Mouse (Mus musculus) urinary bladder, postnatal 14 days (tissue): ENCODE measurements around the gene Rps6ka6.

Experiments used
- DNase-seq: peaks from one replicate; pipeline ENCODE4 v3.0.0; 2021; ENCODE audit warnings: low spot score

The Rps6ka6 gene

DNA sequence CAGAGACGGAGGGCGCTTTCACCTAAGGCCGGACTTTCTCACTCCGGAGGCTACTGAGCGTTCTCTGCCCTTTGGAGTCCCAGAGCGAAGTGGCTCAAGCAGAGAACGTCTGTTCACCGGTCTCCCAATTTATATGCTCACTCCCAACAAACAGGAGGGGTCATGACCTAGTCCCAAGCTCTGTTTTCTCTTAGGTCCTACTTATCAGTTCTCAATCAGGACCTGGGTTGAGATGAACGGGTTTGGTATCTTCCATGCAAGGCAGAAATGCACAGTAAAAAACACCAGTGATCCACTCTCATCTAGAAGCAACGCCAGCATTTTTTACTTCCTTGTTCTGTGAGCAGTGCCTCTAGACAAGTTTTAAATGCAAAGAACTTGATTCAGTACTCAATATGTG lies at the start of gene Rps6ka6:
Gene Rps6ka6, minus strand, starts transcription at position 101 of the 400 bp plus-strand sequence.
- no peak for DNase-seq

DNA sequence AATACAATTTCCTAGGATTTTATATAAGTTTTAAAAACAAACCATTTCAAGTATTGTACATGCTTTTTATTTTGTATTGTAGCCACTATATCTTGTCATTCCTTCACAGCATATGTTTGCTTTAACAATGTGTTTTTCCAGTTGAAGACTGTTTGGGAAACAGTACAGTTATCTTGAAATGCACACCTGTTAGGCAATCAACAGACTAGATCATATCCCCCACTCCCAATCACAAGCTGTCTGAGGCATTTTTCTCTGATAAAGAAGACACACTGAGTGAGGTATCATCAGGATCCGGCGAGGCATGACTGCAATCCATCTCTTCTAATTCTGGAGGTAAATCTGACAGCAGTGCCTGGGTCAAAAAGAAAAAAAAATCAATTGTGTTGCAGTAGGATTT lies 39.3 kb upstream of the Rps6ka6 start:
- DNase-seq = no peak

- DNase-seq = no peak
These were observed 19.6 kb downstream of the Rps6ka6 start for GRCm38 (mm10) chrX:111518206-111518605.

DNA sequence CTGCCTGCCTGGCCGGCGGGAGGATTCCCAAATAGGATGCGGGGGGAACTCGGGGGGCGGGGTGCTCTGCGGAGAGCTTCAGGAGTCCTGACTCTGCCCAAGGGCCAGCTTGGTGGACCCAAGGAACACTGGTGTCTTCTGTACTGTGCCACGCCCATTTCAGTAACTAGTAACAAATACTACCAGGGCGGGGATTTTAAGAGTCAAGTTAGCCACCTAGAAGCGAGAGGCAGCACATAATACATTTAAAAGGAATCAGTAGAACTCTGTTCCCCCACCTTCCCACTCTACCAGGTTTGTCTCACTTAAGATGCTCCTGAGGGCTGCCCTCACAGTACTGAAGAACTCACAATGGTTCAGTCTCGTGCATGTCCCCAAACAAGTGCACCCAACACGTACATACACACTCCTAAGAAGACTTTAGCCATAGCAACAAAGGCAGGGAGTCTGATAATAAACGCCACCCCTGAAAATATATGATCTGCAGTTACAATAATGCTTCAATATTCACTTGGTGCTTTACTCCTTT lies 74.1 kb downstream of the Rps6ka6 start:
- no peak for DNase-seq

DNA sequence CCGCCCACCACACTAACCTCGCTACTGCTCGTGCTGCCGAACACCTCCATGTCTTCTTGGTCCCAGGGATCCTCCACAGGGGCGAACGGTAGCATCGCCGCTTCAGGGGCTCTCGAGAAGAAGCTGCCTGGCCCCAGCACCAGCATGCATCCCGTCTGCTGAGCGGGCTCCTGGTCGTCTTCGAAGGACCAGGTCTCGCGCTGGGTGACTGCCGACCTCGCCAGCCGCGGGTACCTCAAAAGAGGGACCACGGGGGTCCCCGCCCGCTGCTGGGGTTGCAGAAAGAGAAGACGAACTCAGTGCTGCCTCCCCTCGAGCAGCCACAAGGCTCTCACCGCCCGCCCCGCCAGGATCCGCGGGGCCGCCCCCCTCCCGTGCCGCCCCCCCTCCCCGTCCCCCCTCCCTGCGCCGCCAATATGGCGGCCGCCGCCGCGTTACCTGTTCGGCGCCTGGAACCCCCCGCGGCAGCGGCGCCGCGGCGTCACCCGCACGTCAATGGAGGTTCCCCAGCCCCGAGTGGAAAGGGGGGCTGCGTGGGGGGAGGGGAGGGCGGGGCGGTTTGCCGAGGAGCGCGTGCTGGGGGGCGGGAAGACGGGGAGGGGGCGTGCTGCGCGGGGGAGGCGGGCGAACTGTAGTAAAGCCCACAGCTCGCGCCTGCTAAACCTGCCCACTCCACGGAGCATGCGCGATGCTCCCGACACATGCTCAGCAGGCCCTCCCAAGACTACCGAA lies 74.8 kb downstream of the Rps6ka6 start:
- DNase-seq = peak; percentile 38

- DNase-seq = peak; percentile 2
These were observed 75.3 kb downstream of the Rps6ka6 start for GRCm38 (mm10) chrX:111462495-111462832.

DNA sequence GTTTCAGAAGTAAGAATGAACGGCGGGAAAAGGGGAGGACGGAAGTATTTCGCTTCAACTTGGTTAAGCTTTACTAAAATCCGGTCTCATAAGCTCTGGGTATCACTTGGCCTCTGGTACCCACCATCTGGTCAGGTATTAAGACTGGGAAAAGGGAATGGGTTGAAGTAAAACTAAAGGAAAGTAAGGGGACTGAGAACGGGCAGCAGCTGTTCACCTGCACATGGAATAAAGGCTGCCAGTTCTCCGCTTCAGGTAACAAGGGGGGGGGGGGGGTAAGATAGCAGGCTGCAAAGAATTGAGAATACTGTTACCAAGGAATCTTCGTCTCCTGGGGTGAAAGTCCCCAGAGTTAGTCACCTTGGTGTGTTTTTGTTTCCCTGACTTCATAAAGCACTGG lies 75.7 kb downstream of the Rps6ka6 start:
- DNase-seq = no peak

- DNase-seq = no peak
These were observed 77.6 kb downstream of the Rps6ka6 start for GRCm38 (mm10) chrX:111460166-111460565.

GRCm38 (mm10) chrX:111436571-111436970 lies 101.2 kb downstream of the Rps6ka6 start:
- no peak for DNase-seq

- DNase-seq = no peak
These were observed 123.0 kb downstream of the Rps6ka6 start for GRCm38 (mm10) chrX:111414775-111415174.

DNA sequence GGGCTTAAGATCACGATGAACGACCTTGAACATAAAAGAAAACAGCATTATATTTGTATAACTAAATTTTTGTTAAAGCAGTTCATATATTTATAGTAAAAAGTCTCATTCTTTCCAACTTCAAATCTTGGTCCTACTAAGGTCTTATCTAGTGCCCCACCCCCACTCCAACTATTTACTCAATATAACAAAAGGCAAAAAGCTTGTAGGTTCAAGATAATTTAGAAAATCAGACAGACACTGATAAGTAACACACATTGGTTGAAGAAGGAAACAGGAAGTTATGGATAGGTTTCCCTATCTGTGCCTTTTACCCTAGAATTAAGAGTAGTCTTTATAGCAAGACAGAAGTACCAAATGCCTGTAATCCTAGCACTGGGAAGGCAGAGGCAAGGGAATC lies 132.9 kb downstream of the Rps6ka6 start:
- DNase-seq = no peak

GRCm38 (mm10) chrX:111377020-111377419 lies 160.7 kb downstream of the Rps6ka6 start:
- no peak for DNase-seq

DNA sequence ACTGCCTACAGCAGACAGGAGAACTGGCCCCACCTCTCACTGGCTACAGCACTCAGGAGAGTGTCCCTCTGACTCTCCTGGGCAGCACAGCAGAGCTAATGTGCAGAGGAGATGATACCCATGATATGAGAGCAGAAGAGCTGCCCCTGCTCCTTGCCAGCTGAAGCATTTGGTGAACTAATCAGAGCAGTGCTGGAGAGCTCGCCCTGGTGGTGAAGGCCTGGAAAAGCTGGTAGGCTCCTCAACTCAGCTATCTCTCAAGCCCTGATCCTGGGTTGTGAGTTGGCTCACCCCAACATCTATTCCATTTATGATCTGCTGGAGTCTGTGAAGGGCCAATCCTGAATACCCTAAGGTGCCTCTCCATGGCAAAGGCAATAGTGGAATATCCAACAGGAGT lies 163.6 kb downstream of the Rps6ka6 start:
- no peak for DNase-seq
